Mouse (Mus musculus): Measurements from ENCODE around the gene Slx4ip. TPM values are rescaled to one million over a fixed set of nuclear protein-coding genes. Genes with fewer than 3 reads are reported as not detected.
A peak's percentile ranks its signal among the peaks of the same experiment; 100 is the strongest.

Gene Slx4ip
- polyA plus RNA-seq, 1 experiment from 2014 or later, result 14.6 TPM

DNA sequence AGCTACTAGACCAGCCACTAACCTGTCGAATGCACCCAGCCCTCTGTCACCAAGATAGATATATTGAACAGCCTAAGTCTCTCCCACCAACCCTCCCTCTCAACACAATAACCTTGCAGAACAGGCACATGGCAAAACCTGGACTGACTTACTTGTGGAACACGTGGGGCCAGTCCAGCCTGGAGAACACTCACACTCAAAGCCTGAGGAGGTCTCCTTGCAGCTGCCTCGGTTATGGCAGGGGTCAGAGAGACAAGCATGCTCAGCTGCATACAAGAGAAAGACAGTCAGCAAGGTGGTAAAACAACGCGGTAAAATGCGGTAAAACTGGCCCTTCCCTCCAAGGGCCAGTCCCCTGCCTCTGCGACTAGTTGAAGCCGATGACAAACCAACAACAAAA, 203.3 kb downstream of the Slx4ip start:
- peaks cover 20% of the 10 kb centered on the region for H3K36me3 ChIP-seq
- H3K4me2 ChIP-seq, result no peak overlapping the region
- WGBS, result 60% methylated on average over 8 of the region's 8 CpGs
- ATAC-seq (ENCODE audit: low FRiP score), result no peak
- no peaks in the 10 kb centered on the region for H3K9me3 ChIP-seq
- H3K27ac ChIP-seq, result no peak overlapping the region
- 0 out of 2 replicates have a peak, but pooled peaks cover 3% of the 10 kb centered on the region for H3K27me3 ChIP-seq
- no peak overlapping the region for H3K4me3 ChIP-seq
- H3K9ac ChIP-seq, result no peak overlapping the region
- peaks cover 78% of the 10 kb centered on the region for H3K4me1 ChIP-seq (replicated peaks)

DNA sequence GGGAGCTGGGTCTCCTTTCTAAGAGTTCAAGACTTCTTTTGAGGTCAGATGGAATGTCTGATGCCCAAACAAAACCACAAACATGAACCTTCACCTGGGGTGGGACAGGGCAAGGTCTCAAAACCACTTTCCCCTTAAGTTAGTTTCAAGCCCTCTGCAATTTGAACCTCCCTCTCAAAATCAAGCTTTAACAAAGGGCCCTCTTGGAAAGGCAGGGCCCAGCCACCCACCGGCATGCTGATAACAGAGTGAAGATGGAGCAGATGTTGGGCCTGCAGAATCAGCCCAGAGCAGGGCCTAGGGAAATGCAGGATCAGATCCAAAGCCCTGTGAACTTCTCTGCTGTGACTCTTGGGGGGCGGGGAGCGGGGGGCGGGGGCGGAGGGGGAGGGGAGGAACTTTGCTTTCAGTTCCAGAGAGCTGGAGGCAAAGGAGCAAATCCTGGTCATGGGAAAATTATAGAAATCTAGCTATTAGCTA, 206.0 kb downstream of the Slx4ip start:
- 0 out of 2 replicates have a peak, but pooled peaks cover 3% of the 10 kb centered on the region for H3K27me3 ChIP-seq
- no peak overlapping the region for H3K4me2 ChIP-seq
- no peak for ATAC-seq (ENCODE audit: low FRiP score)
- H3K27ac ChIP-seq, result no peak overlapping the region
- WGBS, result 1% methylated on average over 5 of the region's 5 CpGs
- H3K4me3 ChIP-seq, result no peak overlapping the region
- peaks cover 71% of the 10 kb centered on the region for H3K4me1 ChIP-seq (replicated peaks)
- H3K9me3 ChIP-seq, result no peaks in the 10 kb centered on the region
- no peak overlapping the region for H3K9ac ChIP-seq
- peaks cover 3% of the 10 kb centered on the region; the same call in 1 of the 2 replicates for H3K36me3 ChIP-seq

GRCm38 (mm10) chr2:137098269-137099035, 207.4 kb downstream of the Slx4ip start:
- ATAC-seq (ENCODE audit: low FRiP score), result no peak
- Histone ChIP-seq H3K27me3 (0 out of 2 replicates have a peak, but pooled peaks cover 3% of the 10 kb centered on the region), H3K27ac (no peak overlapping the region), H3K36me3 (peaks cover 3% of the 10 kb centered on the region; the same call in 1 of the 2 replicates), H3K4me2 (no peak overlapping the region), H3K9me3 (no peaks in the 10 kb centered on the region), H3K4me1 (replicated peaks) (peaks cover 57% of the 10 kb centered on the region), H3K9ac (no peak overlapping the region; the same call in 1 of the 2 replicates), H3K4me3 (no peak overlapping the region)
- 19% methylated on average over 11 of the region's 11 CpGs for WGBS

GRCm38 (mm10) chr2:137099211-137099734, 208.3 kb downstream of the Slx4ip start:
- H3K9me3 ChIP-seq, result no peaks in the 10 kb centered on the region
- H3K4me3 ChIP-seq, result no peak overlapping the region
- H3K27ac ChIP-seq, result no peak overlapping the region
- H3K9ac ChIP-seq, result no peak overlapping the region
- WGBS, result 16% methylated on average over 6 of the region's 6 CpGs
- H3K4me2 ChIP-seq, result no peak overlapping the region
- peaks cover 3% of the 10 kb centered on the region; the same call in 1 of the 2 replicates for H3K36me3 ChIP-seq
- no peak for ATAC-seq (ENCODE audit: low FRiP score)
- peaks cover 53% of the 10 kb centered on the region for H3K4me1 ChIP-seq (replicated peaks)
- 0 out of 2 replicates have a peak, but pooled peaks cover 2% of the 10 kb centered on the region for H3K27me3 ChIP-seq

GRCm38 (mm10) chr2:137101074-137101473, 210.1 kb downstream of the Slx4ip start:
- Histone ChIP-seq H3K4me1 (replicated peaks) (peaks cover 43% of the 10 kb centered on the region), H3K9me3 (no peaks in the 10 kb centered on the region), H3K4me2 (no peak overlapping the region), H3K4me3 (no peak overlapping the region), H3K27ac (peak overlapping the region; percentile 35; the same call in 1 of the 2 replicates), H3K9ac (no peak overlapping the region), H3K36me3 (peaks cover 12% of the 10 kb centered on the region), H3K27me3 (no peaks in the 10 kb centered on the region)
- 23% methylated on average over 5 of the region's 5 CpGs for WGBS
- peak; percentile 69 for ATAC-seq (ENCODE audit: low FRiP score)

DNA sequence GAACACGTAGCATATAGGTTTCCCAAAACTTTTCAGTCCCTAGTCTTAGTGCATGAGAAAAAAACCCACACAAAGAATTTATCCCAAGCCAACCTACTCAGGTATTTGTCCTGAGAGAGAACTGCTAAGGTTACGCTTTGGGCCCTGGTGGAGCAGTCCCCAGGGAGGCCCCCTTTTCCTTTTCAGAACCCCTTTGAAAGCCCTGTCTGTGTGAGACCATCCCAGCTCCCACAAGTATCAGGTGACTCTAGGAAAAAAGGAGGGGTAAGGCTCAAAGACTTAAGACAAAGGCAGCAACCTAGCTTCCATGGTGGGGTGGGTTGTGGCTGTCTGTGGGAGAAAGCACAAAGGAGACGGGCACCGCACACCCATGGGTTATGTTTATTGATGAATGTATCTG, 216.2 kb downstream of the Slx4ip start:
- no peak for ATAC-seq (ENCODE audit: low FRiP score)
- H3K27me3 ChIP-seq, result 0 out of 2 replicates have a peak, but pooled peaks cover 10% of the 10 kb centered on the region
- no peaks in the 10 kb centered on the region for H3K9me3 ChIP-seq
- no peak overlapping the region for H3K4me2 ChIP-seq
- no peak overlapping the region for H3K27ac ChIP-seq
- peaks cover 53% of the 10 kb centered on the region for H3K4me1 ChIP-seq (replicated peaks)
- peaks cover 8% of the 10 kb centered on the region for H3K36me3 ChIP-seq
- H3K9ac ChIP-seq, result no peak overlapping the region
- 45% methylated on average over 4 of the region's 4 CpGs for WGBS
- H3K4me3 ChIP-seq, result no peak overlapping the region

GRCm38 (mm10) chr2:137107946-137108345, 216.9 kb downstream of the Slx4ip start:
- Histone ChIP-seq H3K9ac (no peak overlapping the region), H3K4me3 (no peak overlapping the region), H3K9me3 (no peaks in the 10 kb centered on the region), H3K27me3 (0 out of 2 replicates have a peak, but pooled peaks cover 10% of the 10 kb centered on the region), H3K36me3 (peaks cover 8% of the 10 kb centered on the region), H3K27ac (no peak overlapping the region), H3K4me1 (replicated peaks) (peaks cover 61% of the 10 kb centered on the region), H3K4me2 (no peak overlapping the region)
- ATAC-seq (ENCODE audit: low FRiP score), result no peak
- 65% methylated on average over 8 of the region's 8 CpGs for WGBS

DNA sequence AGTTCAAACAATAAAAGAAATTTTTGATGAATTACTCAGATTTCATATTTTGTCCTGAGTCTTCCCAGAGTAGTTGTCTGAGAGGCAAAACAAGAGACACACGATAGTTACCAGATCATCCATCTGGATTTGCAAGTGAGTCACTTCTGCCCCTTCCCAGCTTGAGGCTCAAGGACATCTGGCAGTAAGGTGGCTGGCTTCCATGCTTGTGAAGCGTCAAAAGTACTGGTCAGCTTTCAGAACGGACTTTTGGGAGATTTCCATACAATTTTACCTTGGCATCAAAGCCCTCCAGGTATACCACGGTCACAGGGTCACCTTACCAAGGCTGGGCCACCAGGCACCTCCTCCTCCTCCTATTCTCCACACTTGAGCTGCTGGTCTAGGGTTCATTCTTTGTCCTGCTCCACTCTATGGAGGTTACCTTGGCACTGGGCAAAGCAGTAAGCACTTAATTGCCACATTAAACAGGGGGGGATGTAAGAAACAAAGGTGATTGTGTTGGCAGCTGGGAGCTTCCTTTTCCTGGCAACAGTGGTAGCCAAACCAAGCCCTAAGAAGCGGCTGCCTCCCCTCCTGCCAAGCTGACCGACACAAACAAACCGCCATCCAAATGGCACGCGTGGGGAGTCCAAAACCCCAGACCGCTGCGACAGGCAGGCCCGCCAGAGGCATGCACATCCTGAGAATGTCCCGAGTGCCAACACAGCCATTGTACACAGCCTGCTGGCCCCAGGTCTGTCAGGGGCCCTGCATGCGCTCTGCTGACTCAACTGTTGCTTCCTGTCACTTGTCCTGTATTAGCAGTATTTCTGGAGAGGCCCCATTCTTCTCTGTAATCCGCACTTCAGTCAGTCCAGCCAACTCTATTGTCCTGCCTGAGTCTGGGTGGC, 218.5 kb downstream of the Slx4ip start:
- H3K4me3 ChIP-seq, result no peak overlapping the region
- H3K9ac ChIP-seq, result no peak overlapping the region

DNA sequence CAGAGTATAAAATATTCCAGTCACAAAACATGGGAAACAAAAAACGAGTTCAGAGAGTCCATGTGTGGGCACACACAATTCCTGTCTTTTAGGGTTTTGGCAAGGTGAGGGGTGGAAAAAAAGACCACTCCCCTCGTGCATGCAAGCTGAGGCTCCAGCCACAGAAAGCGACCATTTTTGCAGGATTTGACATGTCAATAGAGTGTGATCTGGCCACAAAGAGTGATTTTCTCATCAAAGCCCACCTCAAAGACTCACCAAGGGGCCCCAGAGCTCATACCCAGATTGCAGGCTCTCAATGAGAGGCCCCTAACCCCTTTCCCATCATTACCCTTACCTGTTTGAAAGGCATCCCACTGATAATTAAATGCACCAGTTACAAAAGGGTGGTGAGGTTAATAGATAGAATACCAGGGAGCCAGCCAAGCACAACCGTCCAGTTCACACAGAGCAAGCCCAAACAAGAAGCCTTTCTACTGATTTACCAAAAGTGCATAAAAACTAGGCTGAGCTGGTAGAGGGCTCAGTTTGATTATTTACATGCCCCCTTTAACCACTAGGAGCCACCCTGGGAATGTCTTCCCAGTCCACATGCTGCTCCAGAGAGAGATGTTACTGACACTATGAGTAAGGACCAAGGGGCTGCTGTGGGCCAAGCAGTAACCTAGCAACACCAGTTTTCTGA, 219.3 kb downstream of the Slx4ip start:
- Histone ChIP-seq H3K4me2 (peak overlapping the region; percentile 43), H3K9me3 (no peaks in the 10 kb centered on the region), H3K4me1 (replicated peaks) (peaks cover 82% of the 10 kb centered on the region), H3K27me3 (0 out of 2 replicates have a peak, but pooled peaks cover 13% of the 10 kb centered on the region), H3K4me3 (no peak overlapping the region), H3K27ac (0 out of 2 replicates have a peak overlapping the region, but pooled peaks have one; percentile 24), H3K36me3 (peaks cover under 1% of the 10 kb centered on the region; the same call in 1 of the 2 replicates), H3K9ac (no peak overlapping the region)
- no peak for ATAC-seq (ENCODE audit: low FRiP score)
- 13% methylated on average over 4 of the region's 4 CpGs for WGBS

More for the DNA sequence above, 218.5 kb downstream of the Slx4ip start:
- no peaks in the 10 kb centered on the region for H3K9me3 ChIP-seq
- H3K4me2 ChIP-seq, result peak overlapping the region; percentile 43
- WGBS, result 19% methylated on average over 15 of the region's 15 CpGs
- H3K36me3 ChIP-seq, result peaks cover 7% of the 10 kb centered on the region
- 0 out of 2 replicates have a peak overlapping the region, but pooled peaks have one; percentile 24 for H3K27ac ChIP-seq
- ATAC-seq (ENCODE audit: low FRiP score), result peak; percentile 55
- peaks cover 75% of the 10 kb centered on the region for H3K4me1 ChIP-seq (replicated peaks)
- H3K27me3 ChIP-seq, result 0 out of 2 replicates have a peak, but pooled peaks cover 13% of the 10 kb centered on the region

DNA sequence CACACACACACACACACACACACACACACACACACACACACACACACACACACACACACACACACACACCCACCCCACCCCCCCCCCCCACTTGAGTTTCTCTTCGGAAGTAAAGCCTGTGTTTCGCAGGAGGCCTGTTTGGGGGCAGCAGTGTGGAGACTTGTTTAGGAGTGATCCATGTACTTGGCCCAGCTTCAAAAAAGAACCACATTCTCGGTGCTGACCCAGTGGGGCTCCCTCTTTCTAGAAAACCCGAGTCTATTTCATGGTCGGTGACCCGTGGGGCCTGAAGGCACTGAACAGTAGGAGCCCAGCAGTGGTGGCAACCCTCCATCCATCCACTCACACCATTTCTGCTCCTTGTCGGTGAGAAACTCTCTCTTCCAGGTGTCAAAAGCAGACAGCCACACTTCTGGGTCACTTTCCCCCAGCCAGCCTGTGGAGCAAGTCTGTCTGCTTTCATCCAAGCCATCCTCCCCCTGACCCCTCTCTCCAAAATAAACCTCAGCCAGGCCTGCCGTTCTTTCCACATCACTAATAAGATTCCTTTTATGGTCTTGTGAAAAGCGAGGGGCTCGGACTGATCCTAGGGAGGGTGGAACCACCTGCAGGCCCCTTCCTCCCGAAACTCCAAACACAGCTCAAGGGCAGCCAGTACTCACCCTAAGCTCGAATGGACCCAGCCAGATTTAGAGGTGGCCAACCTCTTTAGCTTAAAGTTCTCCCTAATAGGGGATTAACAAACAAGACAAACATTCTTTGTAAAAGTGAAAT, 222.5 kb downstream of the Slx4ip start:
- Histone ChIP-seq H3K4me2 (peak overlapping the region; percentile 95), H3K27me3 (peaks cover 9% of the 10 kb centered on the region), H3K4me3 (peak overlapping the region; percentile 69), H3K4me1 (replicated peaks) (peaks cover 82% of the 10 kb centered on the region), H3K9me3 (no peaks in the 10 kb centered on the region), H3K27ac (0 out of 2 replicates have a peak overlapping the region, but pooled peaks have one; percentile 84), H3K36me3 (no peaks in the 10 kb centered on the region), H3K9ac (peak overlapping the region; percentile 86)
- 8% methylated on average over 10 of the region's 12 CpGs for WGBS
- no peak for ATAC-seq (ENCODE audit: low FRiP score)
